Mouse (Mus musculus) C2C12 (cell line): Measurements from ENCODE around the gene Defb23. TPM values are rescaled to one million over a fixed set of nuclear protein-coding genes. Genes with fewer than 3 reads are reported as not detected.

Source experiments
- H3K27me3 ChIP-seq: one replicate; pipeline ENCODE4 v1.6.1; 2011; ENCODE audit not compliant: control insufficient read depth, insufficient read depth, insufficient read length
- H3K36me3 ChIP-seq: one replicate; pipeline ENCODE4 v1.6.1; 2011; ENCODE audit not compliant: control insufficient read depth, insufficient read depth
- H3K4me3 ChIP-seq: one replicate; pipeline ENCODE4 v1.5.1; 2011; ENCODE audit warnings: mild to moderate bottlenecking, control low read depth; ENCODE audit not compliant: poor library complexity, insufficient read depth, severe bottlenecking
- H3K79me2 ChIP-seq: one replicate; pipeline ENCODE4 v1.6.1; 2011; ENCODE audit not compliant: control insufficient read depth, insufficient read depth
- H3K79me3 ChIP-seq: one replicate; pipeline ENCODE4 v1.6.1; 2011; ENCODE audit warnings: low read depth, control low read depth
- H3ac ChIP-seq: one replicate; pipeline ENCODE3; 2011; ENCODE audit warnings: low read depth; ENCODE audit not compliant: control insufficient read depth, insufficient read length
- CEBPB ChIP-seq: IDR thresholded peaks from one replicate; pipeline ENCODE4 v1.6.1; 2011; ENCODE audit warnings: low read depth, mild to moderate bottlenecking, control low read depth, moderate library complexity
- CTCF ChIP-seq: IDR thresholded peaks from one replicate; pipeline ENCODE4 v1.5.1; 2011; ENCODE audit not compliant: control insufficient read depth, insufficient read depth, insufficient read length
- FOSL1 ChIP-seq: IDR thresholded peaks from one replicate; pipeline ENCODE4 v1.8.0; 2011; ENCODE audit warnings: mild to moderate bottlenecking, low read length; ENCODE audit not compliant: poor library complexity, insufficient read depth, severe bottlenecking
- MAX ChIP-seq: IDR thresholded peaks from one replicate; pipeline ENCODE4 v1.6.1; 2011; ENCODE audit warnings: mild to moderate bottlenecking, control low read depth
- MYOD1 ChIP-seq: IDR thresholded peaks from one replicate; pipeline ENCODE4 v1.6.1; 2011; ENCODE audit warnings: low read depth; ENCODE audit not compliant: control insufficient read depth, insufficient read length
- MYOG ChIP-seq: IDR thresholded peaks from one replicate; pipeline ENCODE4 v1.6.1; 2011; ENCODE audit not compliant: control insufficient read depth, insufficient read length; ENCODE audit errors: extremely low read depth
- USF1 ChIP-seq: IDR thresholded peaks from one replicate; pipeline ENCODE4 v1.6.1; 2011; ENCODE audit warnings: low read depth, mild to moderate bottlenecking, control low read depth, moderate library complexity
- polyA plus RNA-seq: library from polyadenylated mRNA; unstranded; fragments of >200 nt; fragmentation: generic; extraction: Trizol; gene quantifications from one replicate; pipeline ENCODE4 v1.2.1, GENCODE M21; 2012; ENCODE audit warnings: missing spikeins

The Defb23 gene
- polyA plus RNA-seq, 1 experiment: not detected

- H3K79me3 ChIP-seq: no peaks in the 10 kb centered on the region
- H3K36me3 ChIP-seq: no peaks in the 10 kb centered on the region
- no peak overlapping the region for H3ac ChIP-seq
- peaks cover 3% of the 10 kb centered on the region for H3K27me3 ChIP-seq
- H3K4me3 ChIP-seq: no peak overlapping the region
- TF ChIP-seq CEBPB (no peak), CTCF (no peak), MYOD1 (no peak), FOSL1 (no peak), MAX (no peak), USF1 (no peak), MYOG (no peak)
- no peaks in the 10 kb centered on the region for H3K79me2 ChIP-seq
Measured at GRCm38 (mm10) chr2:152410971-152411371, 53.4 kb downstream of the Defb23 start.

DNA sequence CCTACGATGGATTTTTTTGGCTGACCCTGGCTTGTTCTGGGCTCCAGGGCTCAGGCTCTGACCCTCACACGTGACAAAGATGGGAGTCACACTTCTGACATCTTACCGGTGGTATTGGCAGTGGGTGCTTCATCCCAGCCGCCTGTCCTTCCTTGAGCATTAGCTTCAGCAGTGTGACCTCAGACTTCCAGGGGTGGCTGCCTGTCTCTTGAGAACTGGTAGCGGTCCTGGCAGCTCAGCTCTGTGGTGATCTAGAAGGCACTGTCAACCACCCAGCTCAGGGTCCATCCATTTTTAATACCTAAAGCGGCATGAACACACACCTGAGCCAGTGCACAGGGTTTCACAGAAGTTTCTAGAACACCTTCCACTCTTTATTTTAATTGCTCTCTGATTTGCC is 54.6 kb downstream of the Defb23 start:
- no peak for TF ChIP-seq MYOD1
- TF ChIP-seq MAX: no peak
- TF ChIP-seq MYOG: no peak
- TF ChIP-seq CTCF: no peak
- no peak for TF ChIP-seq CEBPB
- TF ChIP-seq FOSL1: no peak
- TF ChIP-seq USF1: no peak
- Histone ChIP-seq H3K79me2 (no peaks in the 10 kb centered on the region), H3K4me3 (no peak overlapping the region), H3K36me3 (no peaks in the 10 kb centered on the region), H3ac (no peak overlapping the region), H3K79me3 (no peaks in the 10 kb centered on the region), H3K27me3 (peaks cover 3% of the 10 kb centered on the region)

Other genes with a start within 250 kb of the Defb23 start
- gene Csnk2a1, start 237.8 kb downstream of the Defb23 start, polyA plus RNA-seq: 37.7 TPM
- 32.7 TPM for gene Tbc1d20, start 170.8 kb downstream of the Defb23 start, polyA plus RNA-seq
- gene Rbck1, start 132.0 kb downstream of the Defb23 start, polyA plus RNA-seq: 65.3 TPM
- gene Trib3, start 120.6 kb downstream of the Defb23 start, polyA plus RNA-seq: 27.6 TPM
- not detected for gene Nrsn2, start 88.0 kb downstream of the Defb23 start, polyA plus RNA-seq
- 7.2 TPM for gene Sox12, start 66.6 kb downstream of the Defb23 start, polyA plus RNA-seq
- gene Zcchc3, start 49.6 kb downstream of the Defb23 start, polyA plus RNA-seq: not detected
- gene 6820408C15Rik, start 49.0 kb downstream of the Defb23 start, polyA plus RNA-seq: 0.09 TPM
- gene Defb20, start 12.4 kb upstream of the Defb23 start, polyA plus RNA-seq: not detected
- not detected for gene Defb22, start 25.5 kb upstream of the Defb23 start, polyA plus RNA-seq
- not detected for gene Defb26, start 47.1 kb upstream of the Defb23 start, polyA plus RNA-seq
- gene Defb28, start 53.6 kb upstream of the Defb23 start, polyA plus RNA-seq: 0.57 TPM
- not detected for gene Defb29, start 75.5 kb upstream of the Defb23 start, polyA plus RNA-seq
- not detected for gene Gm17416, start 104.7 kb upstream of the Defb23 start, polyA plus RNA-seq
- gene Defb21, start 108.1 kb upstream of the Defb23 start, polyA plus RNA-seq: not detected
- gene Defb19, start 115.7 kb upstream of the Defb23 start, polyA plus RNA-seq: not detected
- gene Defb45, start 134.8 kb upstream of the Defb23 start, polyA plus RNA-seq: not detected
- not detected for gene Defb36, start 139.7 kb upstream of the Defb23 start, polyA plus RNA-seq
- 3.6 TPM for gene Defb25, start 158.4 kb upstream of the Defb23 start, polyA plus RNA-seq
- 38.7 TPM for gene Rem1, start 162.3 kb upstream of the Defb23 start, polyA plus RNA-seq
- gene H13, start 204.8 kb upstream of the Defb23 start, polyA plus RNA-seq: 136 TPM
- 24.7 TPM for gene Mcts2, start 222.4 kb upstream of the Defb23 start, polyA plus RNA-seq